Mouse (Mus musculus): ENCODE measurements around the gene Stat2. TPM values are rescaled to one million over a fixed set of nuclear protein-coding genes. Genes with fewer than 3 reads are reported as not detected.

The Stat2 gene
- polyA plus RNA-seq, 1 experiment from 2014 or later, result 14.0 TPM

Other genes starting within 250 kb of the Stat2 start
- gene Naca, start 235.0 kb upstream of the Stat2 start, polyA plus RNA-seq (2014; fragmentation: Nextera tagmentation; extraction: Ambion mirVana), result 1,036 and 1,045 TPM in 2 replicates
- 631 and 646 TPM in 2 replicates for gene Ptges3, start 211.6 kb upstream of the Stat2 start, polyA plus RNA-seq (2014; fragmentation: Nextera tagmentation; extraction: Ambion mirVana)
- gene Atp5b, start 187.3 kb upstream of the Stat2 start, polyA plus RNA-seq (2014; fragmentation: Nextera tagmentation; extraction: Ambion mirVana), result 2,292 and 2,394 TPM in 2 replicates
- gene Baz2a, start 179.0 kb upstream of the Stat2 start, polyA plus RNA-seq (2014; fragmentation: Nextera tagmentation; extraction: Ambion mirVana), result 16.7 and 17.1 TPM in 2 replicates
- 25.2 and 29.8 TPM in 2 replicates for gene Rbms2, start 90.3 kb upstream of the Stat2 start, polyA plus RNA-seq (2014; fragmentation: Nextera tagmentation; extraction: Ambion mirVana)
- 1.6 and 1.9 TPM in 2 replicates for gene Gls2, start 76.1 kb upstream of the Stat2 start, polyA plus RNA-seq (2014; fragmentation: Nextera tagmentation; extraction: Ambion mirVana)
- 32.5 and 33.1 TPM in 2 replicates for gene Spryd4, start 58.8 kb upstream of the Stat2 start, polyA plus RNA-seq (2014; fragmentation: Nextera tagmentation; extraction: Ambion mirVana)
- gene Mip, start 44.7 kb upstream of the Stat2 start, polyA plus RNA-seq (2014; fragmentation: Nextera tagmentation; extraction: Ambion mirVana), result 0.32 and 0.41 TPM in 2 replicates
- gene Timeless, start 38.5 kb upstream of the Stat2 start, polyA plus RNA-seq (2014; fragmentation: Nextera tagmentation; extraction: Ambion mirVana), result 92.9 and 95.6 TPM in 2 replicates
- gene Apon, start 16.5 kb upstream of the Stat2 start, polyA plus RNA-seq (2014; fragmentation: Nextera tagmentation; extraction: Ambion mirVana), result 0.50 and 0.52 TPM in 2 replicates
- not detected in 2 replicates for gene Apof, start 1.9 kb upstream of the Stat2 start, polyA plus RNA-seq (2014; fragmentation: Nextera tagmentation; extraction: Ambion mirVana)
- not detected in 2 replicates for gene Il23a, start 28.2 kb downstream of the Stat2 start, polyA plus RNA-seq (2014; fragmentation: Nextera tagmentation; extraction: Ambion mirVana)
- 37.5 and 38.7 TPM in 2 replicates for gene Pan2, start 32.8 kb downstream of the Stat2 start, polyA plus RNA-seq (2014; fragmentation: Nextera tagmentation; extraction: Ambion mirVana)
- gene Cnpy2, start 51.9 kb downstream of the Stat2 start, polyA plus RNA-seq (2014; fragmentation: Nextera tagmentation; extraction: Ambion mirVana), result 343 and 351 TPM in 2 replicates
- gene Cs, start 67.2 kb downstream of the Stat2 start, polyA plus RNA-seq (2014; fragmentation: Nextera tagmentation; extraction: Ambion mirVana), result 231 and 232 TPM in 2 replicates
- 8.5 and 11.0 TPM in 2 replicates for gene Coq10a, start 98.4 kb downstream of the Stat2 start, polyA plus RNA-seq (2014; fragmentation: Nextera tagmentation; extraction: Ambion mirVana)
- 12.0 and 12.8 TPM in 2 replicates for gene Ankrd52, start 106.6 kb downstream of the Stat2 start, polyA plus RNA-seq (2014; fragmentation: Nextera tagmentation; extraction: Ambion mirVana)
- 0.07 and 0.20 TPM in 2 replicates for gene Slc39a5, start 130.7 kb downstream of the Stat2 start, polyA plus RNA-seq (2014; fragmentation: Nextera tagmentation; extraction: Ambion mirVana)
- gene Nabp2, start 140.9 kb downstream of the Stat2 start, polyA plus RNA-seq (2014; fragmentation: Nextera tagmentation; extraction: Ambion mirVana), result 89.9 and 91.8 TPM in 2 replicates
- gene Rnf41, start 141.1 kb downstream of the Stat2 start, polyA plus RNA-seq (2014; fragmentation: Nextera tagmentation; extraction: Ambion mirVana), result 34.3 and 34.6 TPM in 2 replicates
- 96.5 and 105 TPM in 2 replicates for gene Smarcc2, start 188.7 kb downstream of the Stat2 start, polyA plus RNA-seq (2014; fragmentation: Nextera tagmentation; extraction: Ambion mirVana)
- gene Myl6, start 223.6 kb downstream of the Stat2 start, polyA plus RNA-seq (2014; fragmentation: Nextera tagmentation; extraction: Ambion mirVana), result 656 and 696 TPM in 2 replicates
- 3.1 and 4.4 TPM in 2 replicates for gene Myl6b, start 228.1 kb downstream of the Stat2 start, polyA plus RNA-seq (2014; fragmentation: Nextera tagmentation; extraction: Ambion mirVana)

All from limb, embryonic 11.5 days (tissue).